Mouse (Mus musculus) gastrocnemius, adult 8-10 months (tissue): ENCODE results near the gene Cd209f. TPM values are rescaled to one million over a fixed set of nuclear protein-coding genes. Genes with fewer than 3 reads are reported as not detected.
"Not testable (repeated sequence)": the region's sequence is repeated elsewhere in the genome, so short reads cannot be mapped to it uniquely, and the experiment has no call there.

Experiments
- DNase-seq, 2 experiments: peaks; one replicate each; pipeline ENCODE4 v3.0.0; 2022; ENCODE audit warnings: low spot score in 2 of 2
- total RNA-seq, 4 experiments: library from RNA; stranded (reverse); gene quantifications; 2 replicates each; pipeline ENCODE4 v1.2.4; 2022

Gene Cd209f
- total RNA-seq = 1 to 10 TPM in 2 of 4 experiments, under 1 TPM in 2; 0.73 to 1.5 (median 1.1) TPM

DNA sequence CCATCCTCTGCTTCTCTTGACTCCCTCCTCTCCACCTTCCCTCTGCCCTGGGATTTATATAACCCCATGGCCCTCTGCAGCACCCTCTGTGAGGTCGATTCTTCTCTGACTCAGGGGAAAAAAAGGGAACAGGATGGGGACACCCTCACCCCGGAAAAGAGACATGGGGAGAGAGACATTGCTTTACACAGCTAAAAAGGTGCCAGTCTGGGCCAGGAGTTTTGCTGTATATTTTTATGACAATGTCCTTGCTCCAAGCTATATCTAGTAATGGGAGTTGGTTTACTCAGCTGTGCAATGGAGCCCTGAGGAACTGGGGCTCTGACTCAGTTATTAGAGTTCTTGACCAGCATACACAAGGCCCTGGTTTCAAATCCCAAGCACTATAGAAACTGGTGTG lies at the start of gene Cd209f:
Gene Cd209f, minus strand, starts transcription at position 101 of the 400 bp plus-strand sequence.
- DNase-seq = not testable (repeated sequence)

DNA sequence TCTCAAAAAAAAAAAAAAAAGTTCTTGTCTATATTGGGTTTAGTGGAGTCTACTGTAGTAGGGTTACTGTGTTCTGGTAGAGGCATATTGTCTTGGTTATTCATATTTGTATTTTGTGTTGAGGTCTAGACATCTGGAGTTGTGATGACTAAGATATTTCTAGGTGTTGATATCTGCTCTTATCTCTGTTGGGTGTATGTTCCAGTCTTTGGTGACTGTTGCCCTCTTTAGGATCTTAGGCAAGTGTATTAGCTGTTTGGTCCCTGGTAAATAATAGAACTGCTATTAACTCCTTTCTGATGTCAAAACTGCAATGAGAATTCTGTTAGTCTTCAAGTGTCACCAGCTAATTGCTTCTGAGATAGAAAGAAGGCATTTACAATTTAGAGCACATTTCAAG lies 49.2 kb upstream of the Cd209f start:
- DNase-seq = no peak

DNA sequence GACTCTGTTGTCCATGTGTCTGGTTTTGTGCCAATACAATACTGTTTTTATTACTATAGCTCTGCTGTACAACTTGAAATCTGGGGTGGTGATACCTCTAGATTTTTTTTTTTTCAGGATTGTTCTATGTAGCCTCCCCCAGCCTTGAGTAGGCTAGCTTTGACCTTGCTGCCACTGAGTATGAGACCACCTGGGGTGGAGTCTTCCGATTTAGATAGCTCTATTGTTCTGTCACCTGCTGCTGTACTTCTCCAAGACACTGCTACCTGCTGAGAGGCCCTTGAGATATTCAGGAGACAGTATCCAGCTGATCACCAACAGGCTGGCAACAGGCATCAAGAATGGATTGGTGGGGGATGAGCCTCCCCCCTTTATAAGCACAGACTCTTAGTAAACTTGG lies 41.6 kb upstream of the Cd209f start:
- no peak for DNase-seq

DNA sequence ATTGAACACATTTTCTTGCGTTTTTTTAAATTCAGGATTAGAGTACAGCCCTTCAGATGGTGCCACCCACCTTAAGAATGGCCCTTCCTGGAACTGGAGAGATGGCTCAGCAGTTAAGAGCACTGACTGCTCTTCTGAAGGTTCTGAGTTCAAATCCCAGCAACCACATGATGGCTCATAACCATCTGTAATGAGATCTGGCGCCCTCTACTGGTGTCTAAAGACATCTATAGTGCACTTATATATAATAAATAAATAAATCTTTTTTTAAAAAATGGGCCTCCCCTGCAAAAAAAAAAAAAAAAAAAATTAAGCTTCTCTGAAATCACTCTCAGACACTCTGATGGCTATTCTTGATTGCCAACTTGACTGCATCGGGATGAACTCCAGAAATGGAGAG lies 36.1 kb upstream of the Cd209f start:
- no peak for DNase-seq

DNA sequence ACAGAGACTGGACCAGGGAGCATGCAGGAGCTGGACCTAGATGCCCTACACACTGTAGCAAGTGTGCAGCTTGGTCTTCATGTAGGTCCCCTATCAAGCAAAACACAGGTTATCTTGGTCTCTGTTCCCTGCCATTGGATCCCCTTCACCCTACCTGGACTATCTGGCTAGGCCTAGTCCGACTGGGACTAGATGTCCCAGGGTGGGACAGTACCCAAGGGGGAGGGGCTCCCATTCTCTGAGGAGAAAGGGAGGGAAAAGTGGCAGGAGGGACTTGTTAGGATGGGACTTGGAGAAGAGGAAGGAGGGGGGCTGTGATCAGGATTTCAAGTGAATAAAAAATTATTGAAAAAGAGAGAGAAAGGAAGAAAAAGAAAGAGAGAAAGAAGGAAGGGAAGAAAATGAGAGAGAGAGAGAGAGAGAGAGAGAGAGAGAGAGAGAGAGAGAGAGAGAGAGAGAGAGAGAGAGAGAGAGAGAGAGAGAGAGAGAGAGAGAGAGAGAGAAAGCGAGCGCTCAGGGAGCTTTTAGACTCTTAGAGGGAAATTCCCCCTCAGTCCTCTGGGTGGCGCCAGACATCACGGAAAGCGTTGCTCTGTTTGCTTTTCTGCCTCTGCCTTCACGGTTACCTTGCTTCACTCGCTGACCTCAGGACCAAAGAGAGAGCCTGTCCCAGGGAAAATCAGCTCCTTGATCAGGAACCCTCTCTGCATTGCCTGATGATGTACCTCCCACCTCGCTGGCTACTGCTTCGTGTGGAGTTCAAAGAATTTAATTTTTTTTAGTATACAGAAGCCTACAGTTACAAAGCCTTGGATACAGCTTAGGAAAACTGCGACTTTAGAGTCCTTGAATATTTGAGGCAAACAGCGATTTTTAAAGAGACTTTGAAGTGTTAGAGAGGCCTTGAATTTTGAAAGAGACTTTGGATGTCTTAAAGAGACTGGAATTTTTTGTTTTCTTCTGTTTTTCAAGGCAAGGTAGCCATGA lies 34.3 kb upstream of the Cd209f start:
- peak; percentile 31 to 38 for DNase-seq

DNA sequence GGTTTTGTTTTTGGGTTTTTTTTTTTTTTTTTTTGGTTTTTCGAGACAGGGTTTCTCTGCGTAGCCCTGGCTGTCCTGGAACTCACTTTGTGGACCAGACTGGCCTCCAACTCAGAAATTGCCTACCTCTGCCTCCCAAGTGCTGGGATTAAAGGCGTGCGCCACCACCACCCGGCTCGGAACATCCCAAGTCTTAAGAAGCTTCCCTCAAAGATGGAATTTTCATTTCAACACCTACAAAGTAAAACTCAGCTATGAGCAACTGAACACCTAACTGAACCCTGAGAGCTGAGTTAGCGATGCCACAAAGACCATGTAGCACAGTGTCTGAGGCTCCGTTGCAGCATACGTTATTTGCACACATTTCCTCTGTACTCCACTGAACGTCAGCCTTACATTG lies 28.2 kb upstream of the Cd209f start, which contains the start of gene Cd209g:
Gene Cd209g, plus strand, starts transcription at position 301 of the 400 bp plus-strand sequence.
- DNase-seq = no peak

DNA sequence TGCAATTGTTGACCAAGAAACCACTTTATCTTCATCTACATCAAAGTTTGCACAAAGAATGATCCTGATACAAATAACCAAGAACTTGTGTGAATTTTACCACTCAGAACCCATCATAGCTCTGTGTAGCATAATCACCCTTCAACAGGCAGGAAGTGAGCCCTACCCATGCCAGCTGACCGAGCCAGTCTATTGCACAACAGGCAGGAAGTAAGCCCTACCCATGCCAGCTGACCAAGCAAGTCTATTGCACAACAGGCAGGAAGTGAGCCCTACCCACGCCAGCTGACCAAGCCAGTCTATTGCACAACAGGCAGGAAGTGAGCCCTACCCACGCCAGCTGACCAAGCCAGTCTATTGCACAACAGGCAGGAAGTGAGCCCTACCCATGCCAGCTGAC lies 17.1 kb downstream of the Cd209f start:
- DNase-seq = not testable (repeated sequence)

DNA sequence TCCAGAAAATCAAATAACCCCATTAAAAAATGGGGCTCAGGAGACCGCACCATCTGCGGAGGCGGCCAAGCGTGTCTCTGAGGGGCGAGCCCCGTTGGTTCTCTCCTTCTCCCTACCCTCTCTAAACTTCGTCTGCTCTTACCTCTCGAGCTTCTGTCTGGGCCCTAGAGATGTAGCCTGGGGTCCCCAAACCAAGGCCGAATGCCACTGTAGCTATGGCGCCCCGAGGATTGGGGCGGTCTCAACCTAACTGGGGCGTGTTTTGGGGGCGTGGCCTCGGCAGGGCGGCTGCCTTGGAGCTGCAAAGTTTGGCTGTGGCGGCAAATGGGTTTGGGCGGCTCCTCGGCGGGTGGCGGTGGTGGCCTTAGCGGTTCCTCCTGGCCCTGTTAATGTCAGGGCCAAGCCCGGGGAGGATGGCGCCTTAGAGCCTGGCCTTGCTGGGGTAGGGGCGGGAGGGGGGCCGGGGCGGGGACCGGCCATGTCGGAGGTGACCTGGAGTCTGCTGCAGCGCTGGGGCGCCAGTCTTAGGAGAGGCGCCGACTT lies 18.4 kb downstream of the Cd209f start:
- not testable (repeated sequence) for DNase-seq

Other genes starting within 250 kb of the Cd209f start
- 1 to 10 TPM in 2 of 4 experiments, under 1 TPM in 2; 0.56 to 2.1 (median 1.1) TPM for gene Cd209d, start 227.3 kb downstream of the Cd209f start, total RNA-seq
- 1 to 10 TPM in 1 of 4 experiments, under 1 TPM in 3; 0.63 to 2.1 (median 0.86) TPM for gene Cd209b, start 179.0 kb downstream of the Cd209f start, total RNA-seq
- gene Cd209c, start 151.1 kb downstream of the Cd209f start, total RNA-seq = under 1 TPM in 3 of 4 experiments, not detected in 1; 0.31 to 0.75 (median 0.61) TPM
- gene Cd209g, start 28.3 kb upstream of the Cd209f start, total RNA-seq = under 1 TPM in 3 of 4 experiments, not detected in 1; 0.36 to 0.83 (median 0.39) TPM
- 10 to 100 TPM; 15.1 to 16.9 (median 16.2) TPM for gene Evi5l, start 60.7 kb upstream of the Cd209f start, total RNA-seq
- not detected for gene Prr36, start 111.6 kb upstream of the Cd209f start, total RNA-seq
- under 1 TPM in 1 of 4 experiments, not detected in 3; 0.08 TPM for gene Lrrc8e, start 121.0 kb upstream of the Cd209f start, total RNA-seq
- 10 to 100 TPM; 73.5 to 86.8 (median 77.5) TPM for gene Map2k7, start 132.9 kb upstream of the Cd209f start, total RNA-seq
- not detected for gene Gm49320, start 133.0 kb upstream of the Cd209f start, total RNA-seq
- gene Tgfbr3l, start 142.4 kb upstream of the Cd209f start, total RNA-seq = 1 to 10 TPM in 3 of 4 experiments, under 1 TPM in 1; 0.82 to 3.6 (median 1.7) TPM
- 10 to 100 TPM; 10.5 to 11.7 (median 11.5) TPM for gene Snapc2, start 147.2 kb upstream of the Cd209f start, total RNA-seq
- gene Ctxn1, start 153.4 kb upstream of the Cd209f start, total RNA-seq = under 1 TPM in 3 of 4 experiments, not detected in 1; 0.24 to 0.56 (median 0.27) TPM
- 10 to 100 TPM; 53.9 to 58.7 (median 54.8) TPM for gene Timm44, start 170.1 kb upstream of the Cd209f start, total RNA-seq
- gene Ccl25, start 219.4 kb upstream of the Cd209f start, total RNA-seq = 10 to 100 TPM in 2 of 4 experiments, 1 to 10 TPM in 2; 6.1 to 12.3 (median 10.1) TPM
- gene Elavl1, start 219.6 kb upstream of the Cd209f start, total RNA-seq = 10 to 100 TPM; 39.7 to 49.1 (median 44.2) TPM